Mouse (Mus musculus): ENCODE data around the gene Mrps12.

The Mrps12 gene

DNA sequence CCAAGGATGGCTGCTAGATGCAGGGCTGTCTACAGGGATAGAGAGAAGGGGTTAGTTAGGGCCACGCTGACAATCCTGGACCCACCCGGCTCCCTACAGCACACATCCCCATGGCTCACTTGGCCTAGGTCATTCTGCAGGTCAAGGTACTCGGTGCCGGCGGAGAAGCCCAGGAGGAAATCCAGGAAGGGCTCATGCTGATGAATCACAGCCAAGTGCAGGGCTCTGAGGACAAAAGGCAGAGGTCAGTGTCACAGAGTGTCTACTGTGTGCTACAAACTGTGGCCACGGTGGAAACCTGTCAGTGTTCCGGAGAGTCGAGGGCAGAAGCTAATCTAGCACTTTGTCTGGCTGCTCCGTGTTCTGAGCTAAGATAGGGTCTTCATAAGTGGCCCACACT is 20.3 kb upstream of the Mrps12 start:
- no peak for DNase-seq (ENCODE audit: low spot score in 2 of 2)

DNA sequence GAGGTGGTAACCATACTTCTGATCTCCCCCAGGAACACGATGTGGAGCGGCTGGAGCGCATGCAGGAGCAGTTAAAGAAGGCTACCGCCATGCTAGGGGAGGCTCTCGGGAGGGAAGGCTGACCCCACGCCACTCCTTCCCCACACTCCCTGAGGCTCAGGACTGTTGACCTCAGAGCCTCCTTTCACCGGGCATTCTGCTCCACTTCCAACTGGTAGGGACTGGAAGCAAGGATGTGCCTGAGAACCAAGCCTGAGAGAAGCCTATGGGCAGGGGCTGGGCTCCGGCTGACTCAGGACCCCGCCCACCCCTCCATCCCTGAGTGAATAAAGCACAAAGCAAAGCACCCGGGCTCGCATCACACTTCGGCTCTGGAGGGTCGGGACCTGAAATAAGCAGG is 17.0 kb upstream of the Mrps12 start:
- DNase-seq (ENCODE audit: low spot score in 2 of 2) = no peak

DNA sequence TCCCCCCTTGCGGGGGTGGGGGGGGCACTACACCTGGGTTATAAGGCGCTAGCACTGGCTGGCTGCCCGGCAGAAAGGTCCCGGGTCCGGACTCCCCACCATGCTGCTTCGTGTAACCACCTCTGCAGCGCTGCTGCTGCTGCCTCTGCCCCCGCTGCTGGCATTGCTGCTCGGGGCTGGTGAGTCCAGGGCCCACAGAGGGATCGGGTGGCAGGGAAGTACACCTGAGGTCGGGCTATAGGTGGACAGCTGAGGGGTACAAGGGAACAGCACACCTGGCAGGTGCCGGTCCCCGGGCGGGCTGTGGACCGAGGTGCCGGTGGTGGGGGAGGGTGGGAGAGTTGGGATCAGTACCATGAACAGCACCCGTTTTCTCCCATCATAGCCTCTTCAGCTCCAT is 14.5 kb upstream of the Mrps12 start, which contains the start of gene Ccer2:
TSS of gene Ccer2 (plus strand) at position 96 of the 400 bp plus-strand sequence.
- DNase-seq (ENCODE audit: low spot score in 2 of 2) = no peak

DNA sequence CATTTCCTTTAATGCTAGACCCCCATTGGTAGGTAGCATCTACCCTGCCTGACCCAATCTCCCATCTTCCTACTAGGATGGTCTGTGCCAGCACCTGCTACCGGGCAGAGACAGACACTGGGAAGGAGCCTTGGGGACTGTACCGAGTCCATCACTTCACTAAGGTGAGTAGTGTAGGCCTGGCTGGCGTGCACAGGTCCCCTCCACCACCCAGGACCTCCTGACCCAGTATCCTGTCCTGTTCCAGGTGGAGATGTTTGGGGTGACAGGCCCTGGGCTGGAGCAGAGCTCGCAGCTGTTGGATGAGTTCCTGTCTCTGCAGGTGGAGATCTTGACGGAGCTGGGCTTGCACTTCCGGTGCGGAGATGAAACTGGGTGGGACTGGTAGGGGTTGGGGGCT is 8.3 kb upstream of the Mrps12 start:
- DNase-seq (ENCODE audit: low spot score in 2 of 2) = no peak

GRCm38 (mm10) chr7:28741368-28741708 is 282 bp downstream of the Mrps12 start:
- DNase-seq (ENCODE audit: low spot score in 2 of 2) = no peak

- DNase-seq (ENCODE audit: low spot score in 2 of 2) = no peak
Observed at GRCm38 (mm10) chr7:28740949-28741348, 671 bp downstream of the Mrps12 start.

GRCm38 (mm10) chr7:28739829-28740228 is 1.8 kb downstream of the Mrps12 start:
- no peak for DNase-seq (ENCODE audit: low spot score in 2 of 2)

GRCm38 (mm10) chr7:28735701-28736100 is 5.9 kb downstream of the Mrps12 start:
- DNase-seq (ENCODE audit: low spot score in 2 of 2) = no peak

- no peak for DNase-seq (ENCODE audit: low spot score in 2 of 2)
Observed at GRCm38 (mm10) chr7:28733211-28733610, 8.4 kb downstream of the Mrps12 start.

DNA sequence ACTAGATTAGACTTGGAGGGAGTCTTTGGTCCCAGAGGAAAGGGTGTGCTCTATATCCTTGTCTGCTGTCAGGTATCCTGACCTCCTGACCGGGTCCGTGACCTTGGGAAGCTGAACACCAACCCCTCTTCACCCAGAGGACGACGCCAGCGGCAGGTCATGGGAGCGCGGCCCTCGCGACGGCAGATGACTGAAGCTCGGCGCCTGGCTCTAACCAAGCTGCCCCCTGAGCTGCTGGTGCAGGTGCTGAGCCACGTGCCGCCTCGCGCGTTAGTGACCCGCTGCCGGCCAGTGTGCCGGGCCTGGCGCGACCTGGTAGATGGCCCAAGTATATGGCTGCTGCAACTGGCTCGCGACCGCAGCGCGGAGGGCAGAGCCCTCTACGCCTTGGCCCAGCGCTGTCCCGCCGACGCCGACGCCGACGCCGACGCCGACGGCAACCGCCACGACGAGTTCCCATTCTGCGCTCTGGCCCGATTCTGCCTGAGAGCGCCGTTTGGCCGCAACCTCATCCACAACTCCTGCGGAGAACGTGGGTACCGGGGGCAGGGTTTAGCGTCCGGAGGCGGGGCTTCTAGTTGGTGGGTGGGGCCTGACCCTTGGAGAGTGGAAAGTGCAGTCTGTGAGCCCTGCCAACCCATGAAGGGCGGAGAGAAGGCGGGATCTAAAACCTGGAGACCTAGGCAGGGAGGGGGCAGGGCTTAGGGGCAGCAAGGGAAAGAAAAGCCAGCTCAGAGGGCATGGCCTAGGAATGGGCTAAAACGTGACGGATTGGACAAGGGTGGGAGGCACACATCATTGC is 9.1 kb downstream of the Mrps12 start:
- DNase-seq (ENCODE audit: low spot score in 2 of 2) = peak; percentile 65 to 67

- no peak for DNase-seq (ENCODE audit: low spot score in 2 of 2)
Observed at GRCm38 (mm10) chr7:28727649-28728340, 13.8 kb downstream of the Mrps12 start.

GRCm38 (mm10) chr7:28726600-28726999 is 15.0 kb downstream of the Mrps12 start:
- DNase-seq (ENCODE audit: low spot score in 2 of 2) = peak; percentile 45 to 54

GRCm38 (mm10) chr7:28724613-28725012 is 17.0 kb downstream of the Mrps12 start:
- DNase-seq (ENCODE audit: low spot score in 2 of 2) = no peak

GRCm38 (mm10) chr7:28722079-28722478 is 19.5 kb downstream of the Mrps12 start:
- DNase-seq (ENCODE audit: low spot score in 2 of 2) = no peak

DNA sequence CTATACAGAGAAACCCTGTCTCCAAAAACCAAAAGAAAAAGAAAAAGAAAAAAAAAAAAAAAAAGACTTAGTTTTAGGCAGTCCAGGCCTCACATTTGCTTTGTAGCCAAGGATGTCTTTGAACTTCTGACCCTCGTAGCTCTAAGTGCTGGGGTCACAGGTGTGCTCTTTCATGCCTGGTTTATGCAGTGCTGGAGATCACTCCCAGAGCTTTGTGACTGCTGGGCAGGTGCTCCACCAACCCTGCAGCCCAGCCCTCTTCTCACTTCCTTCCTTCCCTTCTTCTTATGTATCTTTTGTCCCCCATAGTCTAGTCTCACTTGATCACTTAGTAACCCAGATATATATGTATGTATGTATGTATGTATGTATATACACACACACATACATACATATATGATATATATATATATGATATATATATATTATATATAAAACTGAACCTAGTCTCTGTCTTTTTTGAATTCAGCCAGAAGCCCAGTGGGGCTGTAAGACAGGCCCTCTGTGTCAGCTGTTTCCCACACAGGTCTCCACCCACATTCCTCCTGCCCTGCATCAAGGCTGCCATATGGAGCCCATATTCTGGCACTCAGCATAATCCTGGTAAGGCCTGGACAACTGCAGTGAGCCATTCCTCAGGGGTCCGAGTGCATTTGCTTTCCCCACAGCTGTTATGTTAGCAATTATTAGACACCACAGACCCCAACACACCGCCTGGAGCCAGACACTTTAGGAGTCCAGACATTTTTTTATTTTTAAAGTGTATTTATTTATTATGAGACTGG is 20.7 kb downstream of the Mrps12 start:
- DNase-seq (ENCODE audit: low spot score in 2 of 2) = no peak

DNA sequence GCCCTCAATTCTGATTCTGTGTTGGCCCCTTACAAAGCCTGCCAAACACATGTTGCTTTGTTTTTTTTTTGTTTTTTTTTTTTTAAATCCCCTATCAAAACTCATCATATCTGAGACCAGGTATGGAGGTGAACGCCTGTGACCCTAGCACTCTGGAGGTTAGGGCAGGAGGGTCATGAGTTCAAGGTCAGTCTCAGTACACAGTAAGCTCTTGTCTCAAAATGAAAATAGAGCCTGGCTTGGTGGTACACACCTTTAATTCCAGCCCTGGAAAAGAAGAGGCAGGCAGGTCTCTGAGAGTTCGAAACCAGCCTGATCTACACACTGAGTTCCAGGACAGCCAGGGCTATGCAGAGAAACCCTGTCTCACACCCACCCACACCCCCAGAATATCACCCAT is 22.0 kb downstream of the Mrps12 start:
- no peak for DNase-seq (ENCODE audit: low spot score in 2 of 2)

- DNase-seq (ENCODE audit: low spot score in 2 of 2) = no peak
Observed at GRCm38 (mm10) chr7:28719159-28719558, 22.5 kb downstream of the Mrps12 start.

DNA sequence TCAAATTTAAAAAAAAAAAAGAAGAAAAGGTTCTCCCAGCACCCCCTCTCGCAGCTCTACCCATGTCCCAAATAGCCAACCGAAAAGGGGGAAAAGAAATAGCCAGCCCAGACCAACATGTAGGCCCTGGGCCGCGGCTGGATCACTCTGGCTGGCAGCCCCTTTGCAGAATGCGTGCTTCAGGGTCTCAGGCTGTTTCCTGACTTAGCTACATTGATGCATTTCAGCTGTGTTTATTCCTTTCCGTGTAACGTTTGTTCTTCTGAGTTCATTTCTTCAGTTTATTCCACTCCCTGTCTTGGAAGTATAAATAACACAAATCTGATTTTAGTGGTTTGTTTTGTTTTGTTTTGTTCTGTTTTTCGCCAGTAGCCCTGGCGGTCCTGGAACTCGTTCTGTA is 23.9 kb downstream of the Mrps12 start:
- DNase-seq (ENCODE audit: low spot score in 2 of 2) = no peak

GRCm38 (mm10) chr7:28716590-28717281 is 24.9 kb downstream of the Mrps12 start, which contains the start of gene Fbxo17:
TSS of gene Fbxo17 (plus strand) at chr7:28716804.
- peak; percentile 22 to 45 for DNase-seq (ENCODE audit: low spot score in 2 of 2)

- no peak for DNase-seq (ENCODE audit: low spot score in 2 of 2)
Observed at GRCm38 (mm10) chr7:28715598-28715997, 26.0 kb downstream of the Mrps12 start.

GRCm38 (mm10) chr7:28714667-28715066 is 27.0 kb downstream of the Mrps12 start:
- no peak for DNase-seq (ENCODE audit: low spot score in 2 of 2)

GRCm38 (mm10) chr7:28710962-28711361 is 30.7 kb downstream of the Mrps12 start:
- DNase-seq (ENCODE audit: low spot score in 2 of 2) = no peak

Measured in spleen, postnatal 36 days (tissue).